Mouse (Mus musculus) limb, embryonic 15.5 days (tissue): ENCODE results near the gene Tnfsf11. TPM values are rescaled to one million over a fixed set of nuclear protein-coding genes. Genes with fewer than 3 reads are reported as not detected.

Experiments used
- ATAC-seq: fragments of 200-750 bp; cut with Nextera tagmentation; 2 replicates; pipeline ENCODE4 v1.8.0; 2017; ENCODE audit warnings: low read depth, moderate TSS enrichment; ENCODE audit not compliant: insufficient number of reproducible peaks, low FRiP score, low TSS enrichment
- H3K27ac ChIP-seq: fragments of 300-500 bp; sonication (generic); 2 replicates; pipeline ENCODE4 v1.5.1; 2015; ENCODE audit warnings: moderate library complexity, mild to moderate bottlenecking, inconsistent platforms
- H3K27me3 ChIP-seq: fragments of 300-500 bp; sonication (generic); 2 replicates; pipeline ENCODE4 v1.6.1; 2015; ENCODE audit warnings: inconsistent platforms
- H3K36me3 ChIP-seq: fragments of 300-500 bp; sonication (generic); 2 replicates; pipeline ENCODE4 v1.6.1; 2015; ENCODE audit warnings: inconsistent platforms
- H3K4me1 ChIP-seq: fragments of 300-500 bp; sonication (generic); 2 replicates; pipeline ENCODE4 v1.6.1; 2015; ENCODE audit warnings: inconsistent platforms
- H3K4me2 ChIP-seq: fragments of 300-500 bp; sonication (generic); 2 replicates; pipeline ENCODE4 v1.6.1; 2015; ENCODE audit warnings: mild to moderate bottlenecking, inconsistent platforms
- H3K4me3 ChIP-seq: fragments of 300-500 bp; sonication (generic); 2 replicates; pipeline ENCODE4 v1.5.1; 2015; ENCODE audit warnings: mild to moderate bottlenecking, inconsistent platforms
- H3K9ac ChIP-seq: fragments of 300-500 bp; sonication (generic); 2 replicates; pipeline ENCODE4 v1.6.1; 2015; ENCODE audit warnings: inconsistent platforms
- H3K9me3 ChIP-seq: fragments of 300-500 bp; sonication (generic); 2 replicates; pipeline ENCODE4 v1.6.1; 2016; ENCODE audit warnings: inconsistent platforms
- WGBS: fragments of 180-500 bp; shearing (Covaris S2); methylation state at CpG from one replicate; pipeline ENCODE4 v1.1.7; 2015; 5-methylcytosine and 5-hydroxymethylcytosine counted together
- polyA plus RNA-seq: library from polyadenylated mRNA; unstranded; fragments of >200 nt; fragmentation: Nextera tagmentation; extraction: Ambion mirVana; gene quantifications from 2 replicates; pipeline ENCODE4 v1.2.1, GENCODE M21; 2015

Tnfsf11 gene
- 0.96 and 1.7 TPM in 2 replicates for polyA plus RNA-seq

GRCm38 (mm10) chr14:78307286-78308237 lies at the start of gene Tnfsf11:
TSS of gene Tnfsf11 (minus strand) at chr14:78308043.
- peak; percentile 19; the same call in 1 of the 2 replicates for ATAC-seq
- H3K4me3 ChIP-seq, result peak within 1 kb of the TSS; percentile 50
- peak within 1 kb of the TSS; percentile 33 for H3K9ac ChIP-seq
- H3K27me3 ChIP-seq, result peaks cover 32% of the 10 kb centered on the region
- peaks cover 11% of the 10 kb centered on the region; the same call in 1 of the 2 replicates for H3K4me1 ChIP-seq
- H3K9me3 ChIP-seq, result no peaks in the 10 kb centered on the region
- WGBS, result 2% methylated on average over 47 of the region's 51 CpGs
- peak within 1 kb of the TSS; percentile 95 for H3K4me2 ChIP-seq
- no peak within 1 kb of the TSS for H3K27ac ChIP-seq
- no peaks in the 10 kb centered on the region for H3K36me3 ChIP-seq

GRCm38 (mm10) chr14:78356764-78357163 lies 48.9 kb upstream of the Tnfsf11 start:
- Histone ChIP-seq H3K9me3 (no peaks in the 10 kb centered on the region), H3K9ac (no peak overlapping the region), H3K4me2 (no peak overlapping the region), H3K27me3 (no peaks in the 10 kb centered on the region), H3K27ac (no peak overlapping the region), H3K36me3 (no peaks in the 10 kb centered on the region), H3K4me3 (no peak overlapping the region), H3K4me1 (no peaks in the 10 kb centered on the region)
- WGBS, result 63% methylated on average over 8 of the region's 8 CpGs
- no peak for ATAC-seq

- no peak overlapping the region for H3K9ac ChIP-seq
- no peaks in the 10 kb centered on the region for H3K9me3 ChIP-seq
- WGBS, result 77% methylated on average over 4 of the region's 4 CpGs
- H3K27me3 ChIP-seq, result no peaks in the 10 kb centered on the region
- ATAC-seq, result no peak
- no peak overlapping the region for H3K27ac ChIP-seq
- H3K4me1 ChIP-seq, result no peaks in the 10 kb centered on the region
- H3K36me3 ChIP-seq, result no peaks in the 10 kb centered on the region
- H3K4me2 ChIP-seq, result no peak overlapping the region
- no peak overlapping the region for H3K4me3 ChIP-seq
Measured at GRCm38 (mm10) chr14:78355381-78355780, 47.5 kb upstream of the Tnfsf11 start.

GRCm38 (mm10) chr14:78352865-78353264 lies 45.0 kb upstream of the Tnfsf11 start:
- Histone ChIP-seq H3K36me3 (no peaks in the 10 kb centered on the region), H3K4me2 (no peak overlapping the region), H3K4me3 (no peak overlapping the region), H3K9ac (no peak overlapping the region), H3K27me3 (no peaks in the 10 kb centered on the region), H3K9me3 (no peaks in the 10 kb centered on the region), H3K4me1 (no peaks in the 10 kb centered on the region), H3K27ac (no peak overlapping the region)
- 58% methylated on average over 4 of the region's 4 CpGs for WGBS
- ATAC-seq, result no peak

GRCm38 (mm10) chr14:78351544-78351943 lies 43.7 kb upstream of the Tnfsf11 start:
- no peak overlapping the region for H3K9ac ChIP-seq
- no peak overlapping the region for H3K4me3 ChIP-seq
- no peaks in the 10 kb centered on the region for H3K9me3 ChIP-seq
- ATAC-seq, result no peak
- no peaks in the 10 kb centered on the region for H3K4me1 ChIP-seq
- H3K27me3 ChIP-seq, result no peaks in the 10 kb centered on the region
- no peak overlapping the region for H3K27ac ChIP-seq
- no peaks in the 10 kb centered on the region for H3K36me3 ChIP-seq
- 84% methylated on average over 7 of the region's 7 CpGs for WGBS
- H3K4me2 ChIP-seq, result no peak overlapping the region

GRCm38 (mm10) chr14:78347715-78348114 lies 39.9 kb upstream of the Tnfsf11 start:
- H3K4me1 ChIP-seq, result no peaks in the 10 kb centered on the region
- no peaks in the 10 kb centered on the region for H3K36me3 ChIP-seq
- no peak for ATAC-seq
- H3K4me2 ChIP-seq, result no peak overlapping the region
- H3K4me3 ChIP-seq, result no peak overlapping the region
- WGBS, result 82% methylated on average over 2 of the region's 2 CpGs
- no peaks in the 10 kb centered on the region for H3K9me3 ChIP-seq
- no peaks in the 10 kb centered on the region for H3K27me3 ChIP-seq
- H3K9ac ChIP-seq, result no peak overlapping the region
- H3K27ac ChIP-seq, result no peak overlapping the region

- no peaks in the 10 kb centered on the region for H3K9me3 ChIP-seq
- H3K4me1 ChIP-seq, result no peaks in the 10 kb centered on the region
- no peak overlapping the region for H3K4me2 ChIP-seq
- WGBS, result 63% methylated on average over 8 of the region's 8 CpGs
- no peaks in the 10 kb centered on the region for H3K36me3 ChIP-seq
- ATAC-seq, result no peak
- H3K27ac ChIP-seq, result no peak overlapping the region
- H3K27me3 ChIP-seq, result no peaks in the 10 kb centered on the region
- no peak overlapping the region for H3K4me3 ChIP-seq
- no peak overlapping the region for H3K9ac ChIP-seq
Measured at GRCm38 (mm10) chr14:78343007-78343406, 35.2 kb upstream of the Tnfsf11 start.

- no peaks in the 10 kb centered on the region for H3K27me3 ChIP-seq
- no peak for ATAC-seq
- no peak overlapping the region for H3K27ac ChIP-seq
- no peak overlapping the region for H3K4me2 ChIP-seq
- WGBS, result 78% methylated on average over 4 of the region's 4 CpGs
- H3K9ac ChIP-seq, result no peak overlapping the region
- no peaks in the 10 kb centered on the region for H3K36me3 ChIP-seq
- H3K4me1 ChIP-seq, result no peaks in the 10 kb centered on the region
- H3K9me3 ChIP-seq, result no peaks in the 10 kb centered on the region
- H3K4me3 ChIP-seq, result no peak overlapping the region
Measured at GRCm38 (mm10) chr14:78342146-78342545, 34.3 kb upstream of the Tnfsf11 start.

- no peaks in the 10 kb centered on the region for H3K36me3 ChIP-seq
- peaks cover 7% of the 10 kb centered on the region; the same call in 1 of the 2 replicates for H3K4me1 ChIP-seq
- no peak for ATAC-seq
- no peak overlapping the region for H3K9ac ChIP-seq
- 71% methylated on average over 3 of the region's 3 CpGs for WGBS
- H3K4me2 ChIP-seq, result no peak overlapping the region
- H3K4me3 ChIP-seq, result no peak overlapping the region
- H3K27ac ChIP-seq, result no peak overlapping the region
- H3K27me3 ChIP-seq, result no peaks in the 10 kb centered on the region
- no peaks in the 10 kb centered on the region for H3K9me3 ChIP-seq
Measured at GRCm38 (mm10) chr14:78333341-78333740, 25.5 kb upstream of the Tnfsf11 start.

GRCm38 (mm10) chr14:78331368-78331767 lies 23.5 kb upstream of the Tnfsf11 start:
- 72% methylated on average over 7 of the region's 7 CpGs for WGBS
- Histone ChIP-seq H3K9ac (no peak overlapping the region), H3K36me3 (no peaks in the 10 kb centered on the region), H3K9me3 (no peaks in the 10 kb centered on the region), H3K4me1 (peaks cover 7% of the 10 kb centered on the region; the same call in 1 of the 2 replicates), H3K27me3 (no peaks in the 10 kb centered on the region), H3K4me3 (no peak overlapping the region), H3K27ac (no peak overlapping the region), H3K4me2 (no peak overlapping the region)
- no peak for ATAC-seq

GRCm38 (mm10) chr14:78330576-78331300 lies 22.9 kb upstream of the Tnfsf11 start:
- 33% methylated on average over 11 of the region's 11 CpGs for WGBS
- ATAC-seq, result no peak
- H3K27me3 ChIP-seq, result no peaks in the 10 kb centered on the region
- H3K9me3 ChIP-seq, result no peaks in the 10 kb centered on the region
- H3K36me3 ChIP-seq, result no peaks in the 10 kb centered on the region
- no peak overlapping the region for H3K9ac ChIP-seq
- no peak overlapping the region for H3K4me3 ChIP-seq
- H3K4me1 ChIP-seq, result peaks cover 7% of the 10 kb centered on the region; the same call in 1 of the 2 replicates
- no peak overlapping the region for H3K27ac ChIP-seq
- H3K4me2 ChIP-seq, result no peak overlapping the region
